Mouse (Mus musculus): ENCODE data around the gene Itpkb. TPM values are rescaled to one million over a fixed set of nuclear protein-coding genes. Genes with fewer than 3 reads are reported as not detected.
A peak's percentile ranks its signal among the peaks of the same experiment; 100 is the strongest.

Itpkb gene
- polyA plus RNA-seq, 1 experiment from 2014 or later: 3.4 TPM

GRCm38 (mm10) chr1:180307661-180308060 is 22.6 kb upstream of the Itpkb start:
- WGBS: 46% methylated on average over 2 of the region's 2 CpGs
- no peaks in the 10 kb centered on the region for H3K36me3 ChIP-seq (replicated peaks; ENCODE audit: control insufficient read depth, insufficient read depth, low read depth, low read length)
- H3K4me2 ChIP-seq (ENCODE audit: low read depth, low read length): no peak overlapping the region
- H3K4me3 ChIP-seq (ENCODE audit: low read depth, low read length): no peak overlapping the region
- DNase-seq (ENCODE audit: low spot score): no peak
- no peak for ATAC-seq (replicated peaks; ENCODE audit: insufficient number of reproducible peaks, low FRiP score, low TSS enrichment, low read depth)
- H3K9me3 ChIP-seq (replicated peaks; ENCODE audit: control insufficient read depth, low read length): no peaks in the 10 kb centered on the region
- H3K27ac ChIP-seq (replicated peaks; ENCODE audit: low read depth, low read length): no peak overlapping the region
- no peak overlapping the region for H3K9ac ChIP-seq (replicated peaks; ENCODE audit: low read length)
- H3K27me3 ChIP-seq (ENCODE audit: control insufficient read depth, insufficient read depth, low read length): no peaks in the 10 kb centered on the region
- H3K4me1 ChIP-seq (ENCODE audit: control insufficient read depth, insufficient read depth, low read length): no peaks in the 10 kb centered on the region

GRCm38 (mm10) chr1:180308897-180309296 is 21.4 kb upstream of the Itpkb start:
- H3K9me3 ChIP-seq (replicated peaks; ENCODE audit: control insufficient read depth, low read length): no peaks in the 10 kb centered on the region
- no peaks in the 10 kb centered on the region for H3K36me3 ChIP-seq (replicated peaks; ENCODE audit: control insufficient read depth, insufficient read depth, low read depth, low read length)
- DNase-seq (ENCODE audit: low spot score) (no peak), ATAC-seq (replicated peaks; ENCODE audit: insufficient number of reproducible peaks, low FRiP score, low TSS enrichment, low read depth) (no peak)
- no peak overlapping the region for H3K4me2 ChIP-seq (ENCODE audit: low read depth, low read length)
- H3K4me3 ChIP-seq (ENCODE audit: low read depth, low read length): no peak overlapping the region
- WGBS: 81% methylated on average over 4 of the region's 4 CpGs
- H3K9ac ChIP-seq (replicated peaks; ENCODE audit: low read length): no peak overlapping the region
- H3K27ac ChIP-seq (replicated peaks; ENCODE audit: low read depth, low read length): no peak overlapping the region
- H3K4me1 ChIP-seq (ENCODE audit: control insufficient read depth, insufficient read depth, low read length): peaks cover 5% of the 10 kb centered on the region
- no peaks in the 10 kb centered on the region for H3K27me3 ChIP-seq (ENCODE audit: control insufficient read depth, insufficient read depth, low read length)

- no peak for ATAC-seq (replicated peaks; ENCODE audit: insufficient number of reproducible peaks, low FRiP score, low TSS enrichment, low read depth)
- Histone ChIP-seq H3K4me3 (ENCODE audit: low read depth, low read length) (no peak overlapping the region), H3K4me2 (ENCODE audit: low read depth, low read length) (no peak overlapping the region), H3K36me3 (replicated peaks; ENCODE audit: control insufficient read depth, insufficient read depth, low read depth, low read length) (no peaks in the 10 kb centered on the region), H3K9ac (replicated peaks; ENCODE audit: low read length) (no peak overlapping the region), H3K27me3 (ENCODE audit: control insufficient read depth, insufficient read depth, low read length) (no peaks in the 10 kb centered on the region), H3K27ac (replicated peaks; ENCODE audit: low read depth, low read length) (no peak overlapping the region), H3K4me1 (ENCODE audit: control insufficient read depth, insufficient read depth, low read length) (peaks cover 5% of the 10 kb centered on the region), H3K9me3 (replicated peaks; ENCODE audit: control insufficient read depth, low read length) (no peaks in the 10 kb centered on the region)
- no peak for DNase-seq (ENCODE audit: low spot score)
- WGBS: 44% methylated on average over 6 of the region's 6 CpGs
These were observed 18.0 kb upstream of the Itpkb start for GRCm38 (mm10) chr1:180312286-180312685.

- DNase-seq (ENCODE audit: low spot score) (peak; percentile 59), ATAC-seq (replicated peaks; ENCODE audit: insufficient number of reproducible peaks, low FRiP score, low TSS enrichment, low read depth) (peak; percentile 50; the same call in 1 of the 2 replicates)
- Histone ChIP-seq H3K9ac (replicated peaks; ENCODE audit: low read length) (no peak overlapping the region), H3K4me3 (ENCODE audit: low read depth, low read length) (no peak overlapping the region), H3K36me3 (replicated peaks; ENCODE audit: control insufficient read depth, insufficient read depth, low read depth, low read length) (no peaks in the 10 kb centered on the region), H3K27me3 (ENCODE audit: control insufficient read depth, insufficient read depth, low read length) (no peaks in the 10 kb centered on the region), H3K4me1 (ENCODE audit: control insufficient read depth, insufficient read depth, low read length) (peaks cover 5% of the 10 kb centered on the region), H3K4me2 (ENCODE audit: low read depth, low read length) (peak overlapping the region; percentile 16), H3K27ac (replicated peaks; ENCODE audit: low read depth, low read length) (0 out of 2 replicates have a peak overlapping the region, but pooled peaks have one; percentile 8), H3K9me3 (replicated peaks; ENCODE audit: control insufficient read depth, low read length) (no peaks in the 10 kb centered on the region)
- WGBS: 39% methylated on average over 6 of the region's 6 CpGs
These were observed 17.4 kb upstream of the Itpkb start for GRCm38 (mm10) chr1:180312792-180313311.

- Histone ChIP-seq H3K27me3 (ENCODE audit: control insufficient read depth, insufficient read depth, low read length) (no peaks in the 10 kb centered on the region), H3K4me3 (ENCODE audit: low read depth, low read length) (peak overlapping the region; percentile 28; the same call in 1 of the 2 replicates), H3K9me3 (replicated peaks; ENCODE audit: control insufficient read depth, low read length) (no peaks in the 10 kb centered on the region), H3K36me3 (replicated peaks; ENCODE audit: control insufficient read depth, insufficient read depth, low read depth, low read length) (no peaks in the 10 kb centered on the region), H3K9ac (replicated peaks; ENCODE audit: low read length) (peak overlapping the region; percentile 26; the same call in 1 of the 2 replicates), H3K4me1 (ENCODE audit: control insufficient read depth, insufficient read depth, low read length) (peaks cover 5% of the 10 kb centered on the region), H3K27ac (replicated peaks; ENCODE audit: low read depth, low read length) (no peak overlapping the region), H3K4me2 (ENCODE audit: low read depth, low read length) (peak overlapping the region; percentile 47)
- peak; percentile 89 for ATAC-seq (replicated peaks; ENCODE audit: insufficient number of reproducible peaks, low FRiP score, low TSS enrichment, low read depth)
- 10% methylated on average over 20 of the region's 20 CpGs for WGBS
- peak; percentile 75 for DNase-seq (ENCODE audit: low spot score)
These were observed 16.5 kb upstream of the Itpkb start for GRCm38 (mm10) chr1:180313517-180314440.

- 79% methylated on average over 11 of the region's 11 CpGs for WGBS
- no peak overlapping the region for H3K9ac ChIP-seq (replicated peaks; ENCODE audit: low read length)
- ATAC-seq (replicated peaks; ENCODE audit: insufficient number of reproducible peaks, low FRiP score, low TSS enrichment, low read depth) (no peak), DNase-seq (ENCODE audit: low spot score) (no peak)
- no peaks in the 10 kb centered on the region for H3K36me3 ChIP-seq (replicated peaks; ENCODE audit: control insufficient read depth, insufficient read depth, low read depth, low read length)
- no peaks in the 10 kb centered on the region for H3K9me3 ChIP-seq (replicated peaks; ENCODE audit: control insufficient read depth, low read length)
- no peak overlapping the region for H3K4me3 ChIP-seq (ENCODE audit: low read depth, low read length)
- no peaks in the 10 kb centered on the region for H3K27me3 ChIP-seq (ENCODE audit: control insufficient read depth, insufficient read depth, low read length)
- H3K4me2 ChIP-seq (ENCODE audit: low read depth, low read length): no peak overlapping the region
- peaks cover 5% of the 10 kb centered on the region for H3K4me1 ChIP-seq (ENCODE audit: control insufficient read depth, insufficient read depth, low read length)
- no peak overlapping the region for H3K27ac ChIP-seq (replicated peaks; ENCODE audit: low read depth, low read length)
These were observed 15.6 kb upstream of the Itpkb start for GRCm38 (mm10) chr1:180314641-180315040.

GRCm38 (mm10) chr1:180315127-180315526 is 15.2 kb upstream of the Itpkb start:
- Histone ChIP-seq H3K4me1 (ENCODE audit: control insufficient read depth, insufficient read depth, low read length) (peaks cover 5% of the 10 kb centered on the region), H3K4me2 (ENCODE audit: low read depth, low read length) (no peak overlapping the region), H3K27me3 (ENCODE audit: control insufficient read depth, insufficient read depth, low read length) (no peaks in the 10 kb centered on the region), H3K27ac (replicated peaks; ENCODE audit: low read depth, low read length) (no peak overlapping the region), H3K36me3 (replicated peaks; ENCODE audit: control insufficient read depth, insufficient read depth, low read depth, low read length) (no peaks in the 10 kb centered on the region), H3K9me3 (replicated peaks; ENCODE audit: control insufficient read depth, low read length) (no peaks in the 10 kb centered on the region), H3K9ac (replicated peaks; ENCODE audit: low read length) (no peak overlapping the region), H3K4me3 (ENCODE audit: low read depth, low read length) (no peak overlapping the region)
- ATAC-seq (replicated peaks; ENCODE audit: insufficient number of reproducible peaks, low FRiP score, low TSS enrichment, low read depth) (no peak), DNase-seq (ENCODE audit: low spot score) (no peak)
- 84% methylated on average over 3 of the region's 3 CpGs for whole genome bisulfite sequencing

GRCm38 (mm10) chr1:180317450-180317849 is 12.8 kb upstream of the Itpkb start:
- WGBS: 84% methylated on average over 4 of the region's 4 CpGs
- Histone ChIP-seq H3K4me2 (ENCODE audit: low read depth, low read length) (no peak overlapping the region), H3K4me1 (ENCODE audit: control insufficient read depth, insufficient read depth, low read length) (peaks cover 5% of the 10 kb centered on the region), H3K27me3 (ENCODE audit: control insufficient read depth, insufficient read depth, low read length) (no peaks in the 10 kb centered on the region), H3K4me3 (ENCODE audit: low read depth, low read length) (no peak overlapping the region), H3K27ac (replicated peaks; ENCODE audit: low read depth, low read length) (no peak overlapping the region), H3K36me3 (replicated peaks; ENCODE audit: control insufficient read depth, insufficient read depth, low read depth, low read length) (no peaks in the 10 kb centered on the region), H3K9me3 (replicated peaks; ENCODE audit: control insufficient read depth, low read length) (no peaks in the 10 kb centered on the region), H3K9ac (replicated peaks; ENCODE audit: low read length) (no peak overlapping the region)
- ATAC-seq (replicated peaks; ENCODE audit: insufficient number of reproducible peaks, low FRiP score, low TSS enrichment, low read depth) (no peak), DNase-seq (ENCODE audit: low spot score) (no peak)

Data from embryonic facial prominence, embryonic 11.5 days (tissue).